Mouse (Mus musculus): Measurements from ENCODE around the gene B130006D01Rik.

DNA sequence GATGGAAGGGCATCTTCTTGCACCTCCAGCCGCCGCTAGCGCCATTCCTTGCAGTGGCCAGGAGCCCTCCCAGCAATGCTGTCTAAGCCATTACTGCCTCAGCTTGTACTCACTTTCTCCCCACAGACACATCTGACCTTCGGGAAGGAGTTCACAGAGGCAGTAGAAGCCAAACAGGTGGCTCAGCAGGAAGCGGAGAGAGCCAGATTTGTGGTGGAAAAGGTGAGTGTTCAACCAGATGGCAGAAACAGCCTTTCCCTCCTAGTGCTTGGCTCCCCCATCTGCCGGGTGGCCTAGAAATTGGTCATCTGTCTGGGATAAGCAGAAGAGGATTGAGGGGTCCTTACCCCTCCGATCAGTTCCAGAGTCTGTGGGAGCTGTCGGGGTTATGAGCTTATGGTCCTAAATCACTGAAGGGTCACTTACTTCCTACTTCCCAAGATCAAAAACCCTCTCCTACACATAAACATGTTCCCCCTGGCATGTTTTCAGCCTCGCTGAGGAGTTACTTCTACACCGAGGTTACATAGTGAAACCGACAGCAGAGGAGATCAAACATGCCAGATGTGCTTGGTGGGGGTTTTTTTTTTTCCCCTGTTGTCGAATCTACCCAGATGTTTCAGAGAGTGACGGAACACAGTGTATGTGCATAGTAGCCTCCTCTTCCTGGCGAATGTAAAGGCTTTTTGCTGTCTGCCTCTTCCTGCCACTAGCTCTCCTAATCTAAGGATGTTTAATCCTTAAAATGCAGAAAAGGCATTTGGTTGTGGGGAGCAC lies 45.3 kb upstream of the B130006D01Rik start:
- no peak for TF ChIP-seq POLR2A (IDR thresholded peaks at IDR 0.05; ENCODE audit: borderline replicate concordance, low read depth, low read length)
- no peak for TF ChIP-seq CTCF (IDR thresholded peaks at IDR 0.05; ENCODE audit: low read depth, low read length)

Data from bone marrow macrophage, adult 2 months (primary cell).